Mouse (Mus musculus): ENCODE measurements at regions not wholly inside any gene's neighbourhood (a gene's known extent, or its start where the extent isn't known, plus 50 kb on each side); places are given as distances from the start of the nearest gene placed in this dataset.

GRCm38 (mm10) chr3:3011111-3011510 is 2739.5 kb upstream of the Gm8797 start:
- TF ChIP-seq CTCF (IDR thresholded peaks at IDR 0.05; ENCODE audit: extremely low read depth, insufficient read depth, insufficient read length, insufficient replicate concordance) = no peak
- TF ChIP-seq POLR2A (IDR thresholded peaks at IDR 0.05; ENCODE audit: low read depth, low read length) = no peak
